29 mouse cellular contexts compared by ENCODE assay signal in genomic region chr4:46799904-46800303, GRCm38 (mm10).
DNase-seq lines count a peak whose midpoint lies in the region; ATAC-seq and TF ChIP-seq lines count a peak whose summit lies in the region.
"Had no signal": no experiment of that assay in that cellular context is flagged by ENCODE, and none has a peak within 500 bp of the region (broad histone marks: within the 10 kb centered on the region; RNA-seq: fewer than 3 reads in every experiment).

No protein-coding gene starts in this region.

- no peaks in the 10 kb centered on the region for H3K9me3 ChIP-seq in embryonic facial prominence, embryonic 14.5 days (ENCODE audit: control insufficient read depth, low read length)
- no peaks in the 10 kb centered on the region for H3K9me3 ChIP-seq in embryonic facial prominence, embryonic 10.5 days
- H3K9me3 ChIP-seq in kidney, postnatal 0 days (replicated peaks; ENCODE audit: low read length) = no peaks in the 10 kb centered on the region
- H3K9me3 ChIP-seq in midbrain, embryonic 10.5 days (replicated peaks) = no peaks in the 10 kb centered on the region
- no peaks in the 10 kb centered on the region for H3K9me3 ChIP-seq in midbrain, embryonic 15.5 days
- no peaks in the 10 kb centered on the region for H3K9me3 ChIP-seq in stomach, embryonic 16.5 days (replicated peaks; ENCODE audit: control insufficient read depth, low read length)
- H3K9me3 ChIP-seq: forebrain, embryonic 15.5 days; heart, embryonic 10.5 days; heart, embryonic 15.5 days; limb, embryonic 13.5 days; liver, embryonic 13.5 days; neural tube, embryonic 15.5 days; stomach, embryonic 15.5 days had no signal

- TF ChIP-seq CTCF in kidney, postnatal 0 days (IDR thresholded peaks at IDR 0.05; ENCODE audit: low read depth) = no peak

- no peak for ATAC-seq in embryonic facial prominence, embryonic 14.5 days (ENCODE audit: low read depth)
- no peak for ATAC-seq in kidney, postnatal 0 days (replicated peaks; ENCODE audit: low FRiP score, low read depth)
- ATAC-seq in midbrain, embryonic 15.5 days (replicated peaks) = no peak
- ATAC-seq in stomach, embryonic 16.5 days (ENCODE audit: insufficient read depth, low FRiP score) = peak; percentile 44; the same call in 1 of the 2 replicates
- ATAC-seq: forebrain, embryonic 15.5 days; intestine, embryonic 16.5 days; Patski had no signal

- no peaks in the 10 kb centered on the region for H3K4me1 ChIP-seq in embryonic facial prominence, embryonic 14.5 days (ENCODE audit: control insufficient read depth, insufficient read depth, low read length)
- H3K4me1 ChIP-seq in embryonic facial prominence, embryonic 10.5 days = peaks cover 8% of the 10 kb centered on the region; the same call in 1 of the 2 replicates
- no peaks in the 10 kb centered on the region for H3K4me1 ChIP-seq in kidney, postnatal 0 days (replicated peaks; ENCODE audit: insufficient read depth, low read length)
- H3K4me1 ChIP-seq in midbrain, embryonic 10.5 days = peaks cover 16% of the 10 kb centered on the region
- H3K4me1 ChIP-seq in midbrain, embryonic 15.5 days = no peaks in the 10 kb centered on the region
- peaks cover 3% of the 10 kb centered on the region; the same call in 1 of the 2 replicates for H3K4me1 ChIP-seq in stomach, embryonic 16.5 days (ENCODE audit: control insufficient read depth, insufficient read depth, low read length)
- H3K4me1 ChIP-seq: forebrain, embryonic 15.5 days; heart, embryonic 15.5 days; limb, embryonic 13.5 days; liver, embryonic 13.5 days; stomach, embryonic 15.5 days had no signal

- no peak overlapping the region for H3K4me2 ChIP-seq in embryonic facial prominence, embryonic 14.5 days (ENCODE audit: low read depth, low read length)
- no peak overlapping the region for H3K4me2 ChIP-seq in kidney, postnatal 0 days (ENCODE audit: low read length)
- H3K4me2 ChIP-seq in midbrain, embryonic 15.5 days = no peak overlapping the region
- H3K4me2 ChIP-seq in stomach, embryonic 16.5 days (ENCODE audit: low read depth, low read length) = no peak overlapping the region
- H3K4me2 ChIP-seq: forebrain, embryonic 15.5 days; heart, embryonic 15.5 days; limb, embryonic 13.5 days; liver, embryonic 13.5 days; neural tube, embryonic 15.5 days; stomach, embryonic 15.5 days had no signal

- H3K27me3 ChIP-seq in embryonic facial prominence, embryonic 14.5 days (replicated peaks; ENCODE audit: control insufficient read depth, insufficient read depth, low read length) = no peaks in the 10 kb centered on the region
- no peaks in the 10 kb centered on the region for H3K27me3 ChIP-seq in embryonic facial prominence, embryonic 10.5 days (replicated peaks; ENCODE audit: low read depth, poor library complexity, severe bottlenecking)
- H3K27me3 ChIP-seq in kidney, postnatal 0 days (ENCODE audit: insufficient read depth, low read length) = no peaks in the 10 kb centered on the region
- H3K27me3 ChIP-seq in midbrain, embryonic 10.5 days (ENCODE audit: low read depth, poor library complexity, severe bottlenecking) = no peaks in the 10 kb centered on the region
- H3K27me3 ChIP-seq in midbrain, embryonic 15.5 days (replicated peaks) = no peaks in the 10 kb centered on the region
- no peaks in the 10 kb centered on the region for H3K27me3 ChIP-seq in stomach, embryonic 16.5 days (ENCODE audit: control insufficient read depth, insufficient read depth, low read length)
- H3K27me3 ChIP-seq: forebrain, embryonic 15.5 days; heart, embryonic 15.5 days; liver, embryonic 13.5 days; neural tube, embryonic 15.5 days; Patski; stomach, embryonic 15.5 days had no signal

- H3K4me3 ChIP-seq in embryonic facial prominence, embryonic 14.5 days (ENCODE audit: low read depth, low read length) = no peak overlapping the region
- H3K4me3 ChIP-seq in embryonic facial prominence, embryonic 10.5 days = no peak overlapping the region
- no peak overlapping the region for H3K4me3 ChIP-seq in kidney, postnatal 0 days (replicated peaks; ENCODE audit: low read depth, low read length)
- no peak overlapping the region for H3K4me3 ChIP-seq in midbrain, embryonic 10.5 days
- H3K4me3 ChIP-seq in midbrain, embryonic 15.5 days = no peak overlapping the region
- H3K4me3 ChIP-seq in stomach, embryonic 16.5 days (replicated peaks; ENCODE audit: low read length) = no peak overlapping the region
- H3K4me3 ChIP-seq: forebrain, embryonic 15.5 days; heart, embryonic 10.5 days; heart, embryonic 15.5 days; limb, embryonic 13.5 days; liver, embryonic 13.5 days; neural tube, embryonic 15.5 days; stomach, embryonic 15.5 days had no signal

- no peak overlapping the region for H3K9ac ChIP-seq in embryonic facial prominence, embryonic 14.5 days (ENCODE audit: low read depth, low read length)
- H3K9ac ChIP-seq in kidney, postnatal 0 days (ENCODE audit: low read depth, low read length) = no peak overlapping the region
- H3K9ac ChIP-seq in midbrain, embryonic 15.5 days = no peak overlapping the region
- H3K9ac ChIP-seq in stomach, embryonic 16.5 days (ENCODE audit: low read length) = no peak overlapping the region
- H3K9ac ChIP-seq: forebrain, embryonic 15.5 days; heart, embryonic 15.5 days; limb, embryonic 13.5 days; liver, embryonic 13.5 days; neural tube, embryonic 15.5 days; stomach, embryonic 15.5 days had no signal

- no peak overlapping the region for H3K27ac ChIP-seq in embryonic facial prominence, embryonic 14.5 days (replicated peaks; ENCODE audit: low read depth, low read length)
- no peak overlapping the region for H3K27ac ChIP-seq in embryonic facial prominence, embryonic 10.5 days (replicated peaks)
- no peak overlapping the region for H3K27ac ChIP-seq in kidney, postnatal 0 days
- H3K27ac ChIP-seq in midbrain, embryonic 10.5 days (replicated peaks) = peak overlapping the region; percentile 56; the same call in 1 of the 2 replicates
- H3K27ac ChIP-seq in midbrain, embryonic 15.5 days = no peak overlapping the region
- no peak overlapping the region for H3K27ac ChIP-seq in stomach, embryonic 16.5 days (ENCODE audit: low read length)
- H3K27ac ChIP-seq: forebrain, embryonic 15.5 days; heart, embryonic 10.5 days; heart, embryonic 15.5 days; limb, embryonic 13.5 days; liver, embryonic 13.5 days; neural tube, embryonic 15.5 days; stomach, embryonic 15.5 days had no signal

- peak; percentile 31 for DNase-seq in embryonic facial prominence, embryonic 14.5 days (ENCODE audit: low spot score)
- DNase-seq in embryonic facial prominence, embryonic 10.5 days (ENCODE audit: low spot score) = no peak
- DNase-seq in kidney, postnatal 0 days (ENCODE audit: low spot score) = peak; percentile 4
- DNase-seq in kidney, postnatal 14 days = no peak
- peak; percentile 16 for DNase-seq in midbrain, embryonic 10.5 days (ENCODE audit: low spot score)
- DNase-seq in Muller cell, postnatal 12 days (ENCODE audit: inconsistent ontology term) = no peak
- DNase-seq: adrenal gland, postnatal 14 days; cerebellum, adult 11-12 months; cerebellum, adult 9-11 months; gastrocnemius, postnatal 25 days; heart, adult 11 months; heart, postnatal 36 days; kidney, adult 8-10 months; liver, embryonic 13.5 days; midbrain, embryonic 14.5 days; right cerebral cortex, postnatal 25 days; thymus, adult 18-20 months; thymus, postnatal 25 days had no signal

- no peaks in the 10 kb centered on the region for H3K36me3 ChIP-seq in embryonic facial prominence, embryonic 14.5 days (ENCODE audit: control insufficient read depth, insufficient read depth, low read length)
- no peaks in the 10 kb centered on the region for H3K36me3 ChIP-seq in embryonic facial prominence, embryonic 10.5 days (replicated peaks)
- H3K36me3 ChIP-seq in kidney, postnatal 0 days (ENCODE audit: insufficient read depth, low read length) = no peaks in the 10 kb centered on the region
- H3K36me3 ChIP-seq in midbrain, embryonic 10.5 days = no peaks in the 10 kb centered on the region
- no peaks in the 10 kb centered on the region for H3K36me3 ChIP-seq in midbrain, embryonic 15.5 days (replicated peaks)
- H3K36me3 ChIP-seq in stomach, embryonic 16.5 days (ENCODE audit: control insufficient read depth, insufficient read depth, low read length) = no peaks in the 10 kb centered on the region
- H3K36me3 ChIP-seq: forebrain, embryonic 15.5 days; G1E; heart, embryonic 10.5 days; heart, embryonic 15.5 days; limb, embryonic 13.5 days; liver, embryonic 13.5 days; neural tube, embryonic 15.5 days; stomach, embryonic 15.5 days had no signal

- 51% methylated on average over 4 of the region's 4 CpGs for WGBS in embryonic facial prominence, embryonic 14.5 days
- WGBS in embryonic facial prominence, embryonic 10.5 days = 60% methylated on average over 4 of the region's 4 CpGs
- WGBS in kidney, postnatal 0 days = 38% methylated on average over 4 of the region's 4 CpGs
- WGBS in midbrain, embryonic 10.5 days = 45% methylated on average over 4 of the region's 4 CpGs
- WGBS in midbrain, embryonic 15.5 days = 14% methylated on average over 4 of the region's 4 CpGs
- WGBS in stomach, embryonic 16.5 days = 36% methylated on average over 4 of the region's 4 CpGs

Comparison
In these comparisons a context has a peak if more than half of its experiments do, and no peak if none do; other contexts are left out.
1. DNase-seq: peak in embryonic facial prominence, embryonic 14.5 days (single experiment), kidney, postnatal 0 days (single experiment) and midbrain, embryonic 10.5 days (single experiment); none in embryonic facial prominence, embryonic 10.5 days (single experiment), kidney, postnatal 14 days (single experiment) and Muller cell, postnatal 12 days (single experiment).